Mouse (Mus musculus) lung, embryonic 14.5 days (tissue): ENCODE measurements around the gene Zzef1. TPM values are rescaled to one million over a fixed set of nuclear protein-coding genes. Genes with fewer than 3 reads are reported as not detected.
A peak's percentile ranks its signal among the peaks of the same experiment; 100 is the strongest.

ENCODE experiments used
- ATAC-seq: fragments of 200-750 bp; cut with Nextera tagmentation; 2 replicates; pipeline ENCODE4 v1.8.0; 2017; ENCODE audit warnings: mild to moderate bottlenecking, moderate TSS enrichment, moderate library complexity; ENCODE audit not compliant: insufficient read depth
- DNase-seq: peaks from one replicate; pipeline ENCODE4 v3.0.0-alpha.2; 2015
- H3K27ac ChIP-seq: fragments of 300-500 bp; sonication (generic); 2 replicates; pipeline ENCODE4 v1.5.1; 2014; ENCODE audit warnings: low read depth, mild to moderate bottlenecking, moderate library complexity
- H3K27me3 ChIP-seq: fragments of 300-500 bp; sonication (generic); 2 replicates; pipeline ENCODE4 v1.6.1; 2014; ENCODE audit warnings: low read length, control low read depth; ENCODE audit not compliant: insufficient read depth
- H3K36me3 ChIP-seq: fragments of 300-500 bp; sonication (generic); 2 replicates; pipeline ENCODE4 v1.6.1; 2014; ENCODE audit warnings: control low read depth; ENCODE audit not compliant: insufficient read depth
- H3K4me1 ChIP-seq: fragments of 300-500 bp; sonication (generic); 2 replicates; pipeline ENCODE4 v1.6.1; 2014; ENCODE audit warnings: antibody characterized with exemption, control low read depth; ENCODE audit not compliant: insufficient read depth
- H3K4me2 ChIP-seq: fragments of 300-500 bp; sonication (generic); 2 replicates; pipeline ENCODE4 v1.6.1; 2014; ENCODE audit warnings: mild to moderate bottlenecking
- H3K4me3 ChIP-seq: fragments of 300-500 bp; sonication (generic); 2 replicates; pipeline ENCODE4 v1.5.1; 2014; ENCODE audit warnings: low read depth, low read length
- H3K9ac ChIP-seq: fragments of 300-500 bp; sonication (generic); 2 replicates; pipeline ENCODE4 v1.6.1; 2014
- H3K9me3 ChIP-seq: fragments of 300-500 bp; sonication (generic); 2 replicates; pipeline ENCODE4 v1.6.1; 2016; ENCODE audit warnings: low read depth, low read length, control low read depth
- CTCF ChIP-seq: IDR thresholded peaks from 2 replicates; pipeline ENCODE4 v1.5.1; 2016; ENCODE audit warnings: antibody characterized with exemption, low read depth
- WGBS: fragments of 180-500 bp; shearing (Covaris S2); extraction: QIAGEN DNeasy Blood & Tissue Kit; methylation state at CpG from one replicate; pipeline ENCODE4 v1.1.7; 2014; 5-methylcytosine and 5-hydroxymethylcytosine counted together
- polyA plus RNA-seq: library from polyadenylated mRNA; unstranded; fragments of >200 nt; fragmentation: Nextera tagmentation; extraction: Ambion mirVana; gene quantifications from 2 replicates; pipeline ENCODE4 v1.2.1, GENCODE M21; 2014

The Zzef1 gene
- polyA plus RNA-seq, 1 experiment from 2014 or later, result 12.2 TPM

DNA sequence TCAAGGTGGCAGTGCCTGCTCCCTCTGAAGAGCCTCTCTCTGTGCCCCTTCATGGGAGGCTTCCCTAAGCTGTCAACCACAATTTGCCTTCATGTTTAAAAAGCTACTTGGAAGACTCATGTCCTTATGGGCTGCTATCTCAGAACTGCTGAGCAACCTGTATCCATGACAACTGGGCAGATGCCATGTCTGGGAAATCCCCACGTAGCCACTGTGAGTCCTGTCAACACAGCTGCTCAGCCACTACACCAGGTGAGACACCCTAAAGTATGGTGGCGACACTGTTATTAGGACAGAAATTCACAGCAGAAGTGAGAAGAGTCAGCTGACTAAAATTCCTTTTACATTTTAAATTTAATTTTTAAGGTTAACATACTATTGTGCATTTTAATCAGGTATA, 132.5 kb downstream of the Zzef1 start:
- Histone ChIP-seq H3K27me3 (no peaks in the 10 kb centered on the region), H3K4me3 (no peak overlapping the region), H3K4me2 (no peak overlapping the region), H3K9ac (no peak overlapping the region), H3K9me3 (no peaks in the 10 kb centered on the region), H3K27ac (no peak overlapping the region), H3K4me1 (no peaks in the 10 kb centered on the region), H3K36me3 (peaks cover 17% of the 10 kb centered on the region; the same call in 1 of the 2 replicates)
- no peak for DNase-seq
- 54% methylated on average over 2 of the region's 2 CpGs for WGBS
- no peak for TF ChIP-seq CTCF
- no peak for ATAC-seq

DNA sequence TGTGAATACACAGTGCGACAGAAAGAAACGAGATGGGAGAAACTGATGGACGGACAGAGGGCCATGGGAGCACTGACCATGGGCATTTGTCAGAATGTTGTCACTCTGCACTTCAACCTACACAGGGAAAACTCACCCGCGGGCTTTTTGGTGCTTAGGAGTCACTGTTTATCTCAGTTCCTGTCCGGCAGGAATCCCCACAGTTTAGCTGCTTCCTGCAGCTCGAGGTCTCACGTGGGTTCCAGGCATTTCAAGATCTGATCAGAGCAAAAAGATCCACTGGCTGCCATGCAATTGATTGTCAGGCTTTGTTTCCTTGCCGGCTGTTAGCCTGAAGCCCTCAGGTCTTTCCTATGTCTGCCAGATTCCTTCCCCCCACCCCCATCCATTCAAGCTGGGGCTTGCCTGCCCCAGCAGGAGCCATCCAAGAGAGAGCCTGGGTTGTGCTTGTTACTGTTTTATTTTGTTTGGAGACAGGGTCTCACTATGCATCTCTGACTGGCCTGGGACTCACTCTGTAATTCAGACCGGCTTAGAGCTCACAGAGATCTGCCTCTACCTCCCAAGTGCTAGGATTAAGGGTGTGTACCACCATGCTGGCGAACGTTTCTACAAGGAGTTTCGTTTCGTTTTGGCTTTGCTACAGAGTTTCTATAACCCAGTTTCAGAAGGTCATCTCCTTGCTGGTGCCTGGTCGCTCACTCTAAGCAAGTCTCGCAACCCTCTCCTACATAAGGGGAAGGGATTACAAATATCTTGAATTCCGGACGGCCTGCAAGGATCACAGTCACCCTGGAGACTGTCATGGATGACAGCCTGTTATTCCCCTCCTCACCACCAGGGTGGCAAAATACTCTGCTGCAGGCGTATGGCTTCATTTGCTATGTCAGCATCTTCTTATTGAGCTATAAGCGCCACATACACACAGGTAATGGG, 144.4 kb downstream of the Zzef1 start:
- Histone ChIP-seq H3K27me3 (no peaks in the 10 kb centered on the region), H3K4me1 (peaks cover 15% of the 10 kb centered on the region), H3K9ac (peak overlapping the region; percentile 29; the same call in 1 of the 2 replicates), H3K4me3 (peak overlapping the region; percentile 32), H3K36me3 (no peaks in the 10 kb centered on the region), H3K4me2 (peak overlapping the region; percentile 52), H3K9me3 (no peaks in the 10 kb centered on the region), H3K27ac (no peak overlapping the region)
- DNase-seq (peak; percentile 79), ATAC-seq (peak; percentile 51; the same call in 1 of the 2 replicates)
- peak; percentile 87 for TF ChIP-seq CTCF
- 26% methylated on average over 20 of the region's 20 CpGs for WGBS

DNA sequence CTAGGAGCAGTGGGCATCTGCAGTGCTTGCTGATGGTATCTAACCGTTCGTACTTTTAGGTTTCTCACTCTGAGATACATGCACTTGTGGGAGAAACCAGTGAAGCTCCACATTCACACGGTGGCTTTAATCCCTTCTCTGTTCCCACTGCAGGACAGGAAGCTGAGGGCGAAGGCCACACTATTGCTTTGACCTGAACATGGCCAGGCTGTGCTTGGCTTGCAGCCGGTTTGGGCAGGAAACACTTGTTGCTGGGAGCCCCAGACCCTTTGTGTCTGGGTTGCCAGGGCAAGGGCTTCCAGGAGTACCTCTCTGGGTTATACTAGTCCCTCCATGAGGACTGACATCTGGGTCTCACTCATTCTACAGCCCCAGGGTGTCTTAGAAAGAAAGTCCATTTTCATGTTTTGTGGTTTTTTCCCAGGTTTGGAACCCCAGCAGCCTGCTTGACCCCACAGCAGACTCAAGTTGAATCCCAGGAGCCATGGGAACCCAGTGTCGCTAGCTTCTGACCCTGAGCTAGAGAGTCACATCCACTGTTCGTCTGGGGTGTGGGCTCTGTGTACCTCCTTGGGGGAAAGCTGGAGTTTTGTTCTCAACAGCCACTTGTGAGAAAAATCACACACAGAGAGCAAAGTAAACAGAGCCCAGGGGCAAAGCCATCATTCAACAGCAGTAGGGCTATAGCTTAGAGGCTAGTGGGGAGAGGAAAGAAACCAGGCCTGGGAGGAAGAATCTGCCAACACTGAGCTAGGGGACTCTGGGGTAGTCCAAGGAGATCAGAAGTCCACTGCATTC, 149.2 kb downstream of the Zzef1 start:
- ATAC-seq, result peak; percentile 55; the same call in 1 of the 2 replicates
- no peaks in the 10 kb centered on the region for H3K36me3 ChIP-seq
- peak overlapping the region; percentile 30 for H3K27ac ChIP-seq
- TF ChIP-seq CTCF, result no peak
- peaks cover 35% of the 10 kb centered on the region for H3K4me1 ChIP-seq
- 35% methylated on average over 7 of the region's 7 CpGs for whole genome bisulfite sequencing
- H3K9ac ChIP-seq, result no peak overlapping the region
- H3K9me3 ChIP-seq, result no peaks in the 10 kb centered on the region
- peak overlapping the region; percentile 13; the same call in 1 of the 2 replicates for H3K4me2 ChIP-seq
- peak; percentile 59 for DNase-seq
- H3K27me3 ChIP-seq, result no peaks in the 10 kb centered on the region
- H3K4me3 ChIP-seq, result no peak overlapping the region

DNA sequence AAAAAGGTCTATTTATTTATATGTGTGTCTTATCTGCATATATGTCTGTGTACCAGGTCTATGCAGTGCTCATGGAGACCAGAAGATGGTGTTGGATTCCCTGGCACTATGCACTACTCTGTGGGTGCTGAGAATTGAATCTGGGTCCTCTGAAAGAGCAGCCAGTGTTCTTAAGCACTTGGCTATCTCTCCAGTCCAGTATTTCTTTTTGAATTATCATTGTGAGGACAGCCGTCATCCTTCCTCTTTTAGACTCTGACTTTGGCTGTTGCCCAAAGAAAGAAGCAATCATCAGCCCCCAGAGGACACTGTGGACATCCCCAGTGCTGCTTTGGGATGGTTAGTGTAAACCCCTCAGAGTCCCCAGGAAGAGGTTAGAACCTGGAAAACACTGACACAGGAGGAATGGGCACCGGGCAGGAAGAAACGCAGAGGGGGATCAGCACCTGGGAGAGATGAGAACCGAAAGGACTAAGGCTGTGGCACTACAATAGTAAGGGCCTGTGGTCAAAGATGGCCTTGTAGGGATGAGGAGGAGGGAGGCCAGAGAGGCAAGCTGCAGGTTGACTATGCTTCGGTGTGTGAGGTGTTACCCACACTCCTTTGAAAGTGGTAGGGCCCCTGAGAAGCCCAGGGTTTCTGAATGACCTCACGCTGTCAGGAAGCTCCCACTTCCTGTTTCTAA, 150.0 kb downstream of the Zzef1 start:
- no peak overlapping the region for H3K9ac ChIP-seq
- DNase-seq (peak; percentile 56), ATAC-seq (peak; percentile 62)
- WGBS, result 13% methylated on average over 6 of the region's 6 CpGs
- H3K27me3 ChIP-seq, result no peaks in the 10 kb centered on the region
- TF ChIP-seq CTCF, result no peak
- H3K27ac ChIP-seq, result peak overlapping the region; percentile 30
- peaks cover 32% of the 10 kb centered on the region for H3K4me1 ChIP-seq
- H3K36me3 ChIP-seq, result no peaks in the 10 kb centered on the region
- H3K4me3 ChIP-seq, result no peak overlapping the region
- no peaks in the 10 kb centered on the region for H3K9me3 ChIP-seq
- H3K4me2 ChIP-seq, result peak overlapping the region; percentile 2; the same call in 1 of the 2 replicates

DNA sequence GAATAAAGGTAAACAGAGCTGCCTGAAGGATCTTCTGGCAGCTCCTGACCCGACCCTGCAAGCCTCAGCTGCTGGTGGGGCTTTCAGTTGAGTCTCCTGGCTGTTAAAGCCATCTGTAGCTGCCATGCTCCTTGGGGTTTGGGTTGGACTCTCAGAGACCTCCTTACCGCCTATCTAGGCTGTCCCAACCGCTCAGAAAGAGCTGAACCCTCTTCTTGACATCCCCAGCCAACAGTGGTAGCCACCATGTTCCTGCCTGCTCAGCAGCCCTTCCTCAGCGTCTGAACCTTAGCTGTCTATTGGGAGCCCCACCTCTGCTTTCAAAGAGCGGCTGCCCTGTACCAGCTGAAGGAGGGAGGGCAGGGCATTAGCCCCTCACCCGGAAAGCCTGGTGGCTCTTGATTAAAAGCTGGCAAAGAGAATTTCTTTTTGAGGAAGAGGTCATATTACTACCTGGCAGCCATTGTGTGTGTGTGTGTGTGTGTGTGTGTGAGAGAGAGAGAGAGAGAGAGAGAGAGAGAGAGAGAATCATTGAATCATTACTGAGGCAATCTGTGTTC, 150.6 kb downstream of the Zzef1 start:
- TF ChIP-seq CTCF, result no peak
- peak; percentile 72 for DNase-seq
- Histone ChIP-seq H3K4me3 (no peak overlapping the region), H3K9me3 (no peaks in the 10 kb centered on the region), H3K4me1 (peaks cover 38% of the 10 kb centered on the region), H3K27me3 (no peaks in the 10 kb centered on the region), H3K27ac (peak overlapping the region; percentile 30; the same call in 1 of the 2 replicates), H3K36me3 (no peaks in the 10 kb centered on the region), H3K9ac (no peak overlapping the region), H3K4me2 (no peak overlapping the region; the same call in 1 of the 2 replicates)
- no peak; the same call in 1 of the 2 replicates for ATAC-seq
- WGBS, result 23% methylated on average over 6 of the region's 6 CpGs

DNA sequence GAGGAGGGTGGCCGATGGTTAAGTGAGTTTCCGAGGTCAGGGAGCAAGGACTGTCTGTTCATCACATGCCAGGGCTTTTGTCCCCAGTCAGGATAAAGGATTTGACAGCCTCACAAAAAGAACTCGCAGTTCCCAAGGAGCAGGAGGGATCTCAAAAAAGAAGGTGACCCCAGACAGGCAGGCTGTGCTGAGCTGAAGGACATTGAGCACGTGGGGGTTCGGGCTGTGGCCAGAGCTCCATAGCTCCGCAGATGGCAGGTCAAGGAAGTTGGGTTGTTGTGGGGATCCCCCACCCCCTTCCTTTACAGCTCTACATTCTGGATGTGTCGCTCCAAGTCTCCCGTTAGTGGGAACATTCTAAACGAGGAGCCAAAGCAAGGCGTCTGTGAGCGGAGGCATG, 151.8 kb downstream of the Zzef1 start:
- no peak for ATAC-seq

More for the DNA sequence above, 151.8 kb downstream of the Zzef1 start:
- Histone ChIP-seq H3K27ac (no peak overlapping the region), H3K9ac (no peak overlapping the region), H3K4me2 (no peak overlapping the region), H3K4me3 (no peak overlapping the region), H3K27me3 (no peaks in the 10 kb centered on the region), H3K36me3 (no peaks in the 10 kb centered on the region), H3K9me3 (no peaks in the 10 kb centered on the region), H3K4me1 (peaks cover 50% of the 10 kb centered on the region)
- 61% methylated on average over 11 of the region's 11 CpGs for WGBS
- no peak for TF ChIP-seq CTCF
- no peak for DNase-seq
